Mouse (Mus musculus): ENCODE measurements around the gene Wbp1.

Gene Wbp1

DNA sequence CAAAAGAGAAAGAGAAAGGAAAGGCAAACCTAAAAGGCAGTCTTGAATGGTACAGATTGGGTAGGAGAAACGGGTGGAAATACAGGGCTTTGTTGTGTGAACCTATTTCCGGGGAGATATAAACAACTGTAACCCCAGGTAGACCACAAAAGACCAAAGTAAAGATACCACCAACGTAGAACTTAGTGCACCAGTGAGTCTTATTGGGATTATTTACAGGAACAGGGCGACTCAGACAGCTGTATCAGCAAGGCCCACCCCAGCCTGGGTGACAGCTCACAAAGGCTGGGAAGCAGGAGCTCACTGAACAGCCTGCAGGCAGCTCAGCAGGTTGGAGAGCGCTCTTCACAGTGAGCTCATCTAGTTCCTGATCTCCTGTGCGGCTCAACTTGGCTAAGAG, 25.4 kb downstream of the Wbp1 start:
- in situ Hi-C loops (cut with MboI; ENCODE audit: unreplicated experiment in 2 of 2) = loop anchor here in 1 of 2 experiments (5.0 to 25.0 kb wide), 2 partner anchors 184 to 1134 kb away; partner anchors contain the start of gene Mrpl19

DNA sequence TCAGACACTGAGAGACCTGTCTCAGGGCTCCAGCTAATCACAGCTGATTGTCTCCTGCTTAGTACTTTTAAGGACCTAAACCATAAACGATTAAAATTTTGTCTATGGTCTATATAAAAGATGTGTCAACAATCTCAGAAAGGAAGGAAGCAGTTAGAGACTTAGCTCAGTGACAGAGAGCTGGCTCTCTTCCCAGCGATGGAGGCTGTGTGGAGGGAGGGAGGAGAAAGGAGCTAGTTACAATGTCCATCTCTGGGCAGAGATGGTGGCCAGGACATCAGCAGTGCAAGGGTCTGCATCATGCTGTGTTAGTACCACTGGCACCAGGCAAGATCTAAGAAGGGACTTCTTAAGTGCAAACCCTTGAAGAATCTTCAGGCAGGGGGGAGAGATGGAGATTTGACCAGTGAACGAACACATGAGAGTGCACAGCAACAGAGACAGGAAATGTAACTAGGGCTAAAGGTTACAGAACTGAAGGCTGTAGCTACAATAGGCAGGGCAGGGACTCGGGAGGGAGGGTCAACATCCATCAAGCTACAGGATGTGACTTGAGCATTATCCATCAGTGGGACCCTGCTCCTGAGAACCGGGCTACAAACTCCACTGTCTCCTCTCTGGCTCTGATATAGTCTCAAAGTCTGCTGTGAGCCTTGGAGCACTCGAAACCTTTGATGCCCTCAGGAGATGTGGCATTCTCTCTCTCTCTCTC, 28.8 kb downstream of the Wbp1 start:
- in situ Hi-C loops (cut with MboI; ENCODE audit: unreplicated experiment in 2 of 2) = loop anchor here in 1 of 2 experiments (25.0 kb wide), 1 partner anchor 1130 kb away; the partner anchor contains the start of gene Mrpl19

DNA sequence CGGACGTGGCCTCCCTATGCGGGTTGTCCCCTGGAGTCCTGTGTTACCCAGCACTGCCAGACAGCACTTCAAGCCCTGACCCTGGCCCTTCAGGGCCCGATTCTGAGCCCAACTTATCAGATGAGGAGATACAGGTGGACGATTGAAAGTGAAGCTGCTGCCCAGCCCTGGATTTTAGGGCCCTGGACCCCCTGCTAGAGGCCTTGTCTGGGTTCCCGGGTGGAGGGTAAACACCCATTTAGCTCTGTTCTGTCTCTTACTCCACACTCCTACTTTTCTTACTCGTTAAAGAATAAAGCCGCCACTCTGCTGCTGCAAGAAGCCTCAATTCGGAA, 33.5 kb downstream of the Wbp1 start:
- in situ Hi-C loops (cut with MboI; ENCODE audit: unreplicated experiment in 2 of 2) = loop anchor here in 1 of 2 experiments (25.0 kb wide), 1 partner anchor 1126 kb away; the partner anchor contains the start of gene Mrpl19

DNA sequence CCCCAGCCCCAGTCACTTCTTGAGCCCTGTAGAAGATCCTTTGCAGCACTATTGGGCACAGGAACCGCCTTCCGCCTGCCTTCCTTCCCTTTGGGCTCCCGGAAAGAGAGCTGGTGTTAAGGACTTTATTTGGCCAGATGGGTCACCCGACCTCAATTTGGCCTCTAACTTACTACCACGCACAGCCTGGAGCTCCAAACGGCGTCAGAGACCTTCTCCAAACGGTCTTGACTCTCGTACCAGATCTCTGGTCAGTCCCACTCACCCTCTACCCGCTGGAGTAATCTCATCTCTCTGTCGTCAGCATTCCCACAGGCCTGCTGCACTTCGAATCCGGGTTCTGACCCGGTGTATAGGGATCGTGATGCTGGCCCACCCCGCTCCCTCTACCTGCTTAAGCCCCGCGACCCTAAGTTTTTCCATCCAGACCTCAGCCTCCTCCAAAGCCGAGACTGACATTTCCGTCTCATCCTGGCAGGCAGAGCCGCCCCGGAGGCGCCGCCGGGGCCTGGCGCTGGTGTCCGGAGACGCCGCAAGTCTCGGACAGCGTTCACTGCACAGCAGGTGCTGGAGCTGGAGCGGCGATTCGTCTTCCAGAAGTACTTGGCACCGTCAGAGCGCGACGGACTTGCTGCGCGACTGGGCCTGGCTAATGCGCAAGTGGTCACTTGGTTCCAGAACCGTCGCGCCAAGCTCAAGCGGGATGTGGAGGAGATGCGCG, 34.0 kb downstream of the Wbp1 start:
- in situ Hi-C loops (cut with MboI; ENCODE audit: unreplicated experiment in 2 of 2) = loop anchor here in 1 of 2 experiments (25.0 kb wide), 1 partner anchor 1125 kb away; the partner anchor contains the start of gene Mrpl19

DNA sequence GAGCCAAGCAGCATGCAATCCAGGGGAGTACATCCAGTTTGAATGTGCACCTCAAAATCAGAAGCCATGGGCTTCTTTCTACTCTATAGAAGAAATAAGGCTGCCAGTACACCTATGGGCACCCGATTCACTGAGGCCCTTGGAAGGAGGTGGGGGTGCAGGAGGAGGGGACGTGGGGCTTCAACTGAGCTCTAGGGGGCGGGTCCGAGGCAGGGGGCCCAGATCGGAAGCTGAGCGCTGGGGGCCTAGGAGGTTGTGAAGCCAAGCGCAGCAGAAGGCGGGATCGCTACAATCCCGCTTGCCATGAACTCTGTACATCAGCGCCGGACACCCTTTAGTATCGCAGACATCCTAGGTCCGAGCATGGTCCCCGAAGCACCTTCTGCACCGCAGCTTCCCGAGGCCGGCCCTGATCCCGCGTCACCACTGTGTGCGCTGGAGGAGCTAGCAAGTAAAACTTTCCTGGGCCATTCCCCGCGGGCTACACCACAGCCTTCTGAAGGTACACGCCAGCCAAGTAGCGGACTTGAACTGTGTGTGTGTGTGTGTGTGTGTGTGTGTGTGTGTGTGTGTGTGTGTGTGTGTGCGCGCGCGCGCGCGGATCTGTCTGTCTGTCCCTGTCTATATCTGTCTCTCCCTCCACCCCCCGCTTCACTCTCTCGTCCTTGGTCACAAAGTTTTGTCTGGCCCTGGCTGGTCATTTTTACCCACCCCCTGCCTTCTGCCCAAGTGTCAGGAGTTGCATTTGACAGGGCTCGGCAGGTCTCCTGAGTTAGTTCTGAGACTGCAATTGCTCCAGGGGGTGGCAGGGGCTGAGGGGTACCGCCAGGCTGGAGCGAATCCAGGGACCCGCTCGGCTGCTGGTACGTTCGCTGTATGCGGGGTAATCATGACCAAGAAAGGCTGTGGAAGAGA, 35.0 kb downstream of the Wbp1 start, which contains the start of gene Lbx2:
Gene Lbx2 (plus strand): TSS at position 247 of the 915 bp plus-strand sequence.
- in situ Hi-C loops (cut with MboI; ENCODE audit: unreplicated experiment in 2 of 2) = loop anchor here in 1 of 2 experiments (25.0 kb wide), 1 partner anchor 1124 kb away; the partner anchor contains the start of gene Mrpl19

DNA sequence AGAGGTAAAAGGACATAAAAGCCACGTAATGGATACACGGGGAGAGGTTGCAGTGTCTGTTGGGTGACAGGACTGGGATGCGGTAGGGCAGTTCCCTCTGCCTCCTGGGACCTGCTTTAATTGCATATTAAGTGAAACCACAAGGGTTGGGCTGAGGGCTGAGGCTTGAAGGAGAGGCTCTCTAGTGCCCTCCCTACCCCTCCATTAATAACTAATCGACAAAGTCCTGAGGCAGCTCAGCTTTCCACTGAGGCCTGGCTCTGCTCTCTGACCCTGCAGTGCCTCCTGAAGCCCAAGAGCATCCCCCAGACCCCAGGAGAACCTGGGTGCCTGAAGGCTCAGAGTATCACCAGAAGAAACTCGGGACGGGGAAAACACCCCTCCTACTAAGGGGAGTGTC, 36.9 kb downstream of the Wbp1 start:
- in situ Hi-C loops (cut with MboI; ENCODE audit: unreplicated experiment in 2 of 2) = loop anchor here in 1 of 2 experiments (25.0 kb wide), 1 partner anchor 1122 kb away; the partner anchor contains the start of gene Mrpl19

DNA sequence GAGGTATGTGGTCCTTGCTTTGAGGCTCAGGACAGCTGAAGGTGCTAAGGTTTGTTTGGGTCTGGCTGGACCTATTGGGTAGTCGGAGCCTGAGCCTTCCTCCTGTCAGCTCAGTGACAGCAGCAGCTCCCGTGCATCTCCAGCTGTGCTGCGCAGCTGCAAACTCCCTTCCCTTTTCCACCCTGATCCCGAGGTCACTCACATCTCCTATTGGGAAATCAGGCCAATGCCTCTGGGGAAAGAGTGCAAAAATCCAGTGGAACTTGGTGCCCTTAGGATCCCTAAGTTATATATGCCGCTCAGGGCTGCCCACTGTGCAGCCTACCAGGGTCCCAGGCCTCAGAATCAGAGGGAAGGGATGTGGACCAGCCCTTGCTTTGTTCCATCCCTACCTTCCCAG, 37.9 kb downstream of the Wbp1 start:
- in situ Hi-C loops (cut with MboI; ENCODE audit: unreplicated experiment in 2 of 2) = loop anchor here in 1 of 2 experiments (25.0 kb wide), 1 partner anchor 1121 kb away; the partner anchor contains the start of gene Mrpl19

DNA sequence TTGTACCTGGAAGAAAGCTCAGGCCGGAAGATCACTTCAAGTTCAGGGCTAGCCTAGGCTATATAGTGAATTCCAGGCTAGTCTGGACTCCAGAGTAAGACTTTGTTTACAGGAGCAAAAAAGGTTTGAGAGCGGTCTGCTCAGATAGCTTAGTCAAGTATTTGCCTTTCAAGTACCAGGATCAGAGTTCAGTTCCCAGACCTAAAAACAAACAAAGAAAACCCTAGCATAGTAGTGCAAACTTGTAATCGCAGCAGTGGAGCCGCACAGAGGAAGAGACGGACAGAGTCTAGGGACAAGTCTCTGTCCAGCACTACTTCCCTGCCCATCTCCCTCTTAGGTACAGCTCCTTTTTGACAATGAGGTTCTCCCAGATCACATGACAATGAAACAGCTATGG, 41.1 kb downstream of the Wbp1 start:
- in situ Hi-C loops (cut with MboI; ENCODE audit: unreplicated experiment in 2 of 2) = loop anchor here in 1 of 2 experiments (25.0 kb wide), 1 partner anchor 1118 kb away; the partner anchor contains the start of gene Mrpl19

DNA sequence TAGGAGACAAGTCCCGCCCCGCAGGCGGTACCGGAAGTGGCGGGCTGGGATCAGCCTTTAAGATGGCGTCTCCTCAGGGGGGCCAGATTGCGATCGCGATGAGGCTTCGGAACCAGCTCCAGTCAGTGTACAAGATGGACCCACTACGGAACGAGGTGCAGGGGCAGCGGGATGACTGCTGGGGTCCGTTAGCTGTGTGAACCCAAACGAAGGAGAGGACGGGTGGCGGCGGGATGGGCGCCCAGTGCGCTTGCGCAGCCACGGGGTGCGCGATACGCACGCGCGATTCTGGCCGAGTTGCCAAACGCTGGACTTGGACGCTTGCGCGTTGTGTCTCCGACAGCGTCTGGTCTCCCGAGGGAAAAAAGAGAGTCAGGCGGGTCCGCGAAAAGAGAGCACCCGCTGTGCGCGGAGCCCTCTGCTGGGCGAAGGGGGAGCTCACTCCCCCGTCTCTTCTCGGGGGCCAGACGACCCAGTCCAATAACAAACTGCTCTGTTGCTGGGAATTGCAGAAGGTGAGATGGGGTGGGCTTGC, 43.0 kb downstream of the Wbp1 start:
- in situ Hi-C loops (cut with MboI; ENCODE audit: unreplicated experiment in 2 of 2) = loop anchor here in 1 of 2 experiments (5.0 to 25.0 kb wide), 2 partner anchors 81 to 1116 kb away; partner anchors contain the start of gene Mrpl19

DNA sequence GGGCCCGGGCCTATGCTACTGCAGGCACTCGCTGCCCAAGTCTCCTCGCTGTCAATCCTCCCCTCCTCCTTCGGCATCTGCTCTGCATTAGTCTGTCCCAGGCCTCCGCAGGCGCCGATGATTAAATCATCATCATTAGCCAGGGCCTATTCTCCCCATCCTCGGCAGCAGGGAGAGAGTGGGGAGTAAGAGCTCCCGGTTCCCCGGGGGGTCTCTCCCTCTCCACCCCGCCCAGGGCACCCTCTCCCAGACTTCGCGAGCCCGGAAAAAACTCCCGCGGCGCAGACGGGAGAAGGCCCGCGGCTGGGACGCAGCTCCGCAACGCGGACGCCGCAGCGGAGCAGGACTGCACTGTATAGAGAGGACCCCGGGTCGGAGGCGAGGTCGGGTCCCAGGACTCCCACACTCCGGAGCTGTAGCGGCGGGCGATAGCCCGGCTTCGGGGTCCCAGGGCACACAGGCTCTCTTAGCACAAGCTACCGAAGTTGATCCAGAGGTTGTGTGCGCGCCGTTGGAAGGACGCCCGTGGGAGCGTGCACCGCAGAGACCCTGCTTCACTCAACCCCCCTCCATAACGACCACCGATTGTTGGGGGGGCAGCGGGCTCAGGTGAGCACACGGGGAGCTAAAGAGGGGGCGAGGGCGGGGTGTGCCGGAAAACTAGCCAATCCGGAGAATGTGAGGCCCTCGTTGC, 43.6 kb downstream of the Wbp1 start, which contains the start of gene Pcgf1:
Gene Pcgf1 (plus strand): TSS at position 240 of the 694 bp plus-strand sequence.
- in situ Hi-C loops (cut with MboI; ENCODE audit: unreplicated experiment in 2 of 2) = loop anchor here in 1 of 2 experiments (5.0 to 25.0 kb wide), 2 partner anchors 80 to 1115 kb away; partner anchors contain the start of gene Mrpl19

DNA sequence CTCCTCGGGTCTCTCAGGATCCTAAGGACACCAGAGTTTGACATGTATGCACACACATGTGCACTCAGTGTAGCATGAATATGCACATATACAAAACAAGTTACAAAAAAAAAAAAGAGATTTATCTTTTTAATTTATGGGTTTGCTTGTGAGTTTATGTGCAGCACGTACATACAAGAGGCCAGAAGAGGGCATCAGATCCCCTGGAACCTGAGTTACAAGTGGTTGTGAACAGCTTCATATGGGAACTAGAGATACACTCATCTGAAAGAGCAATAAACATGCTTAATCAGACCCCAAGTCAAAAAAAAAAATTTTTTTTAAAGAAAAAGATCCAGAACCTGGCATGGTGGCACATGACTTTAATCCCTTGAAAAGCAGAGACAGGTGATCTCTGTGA, 46.4 kb downstream of the Wbp1 start:
- in situ Hi-C loops (cut with MboI; ENCODE audit: unreplicated experiment in 2 of 2) = loop anchor here in 1 of 2 experiments (5.0 to 25.0 kb wide), 2 partner anchors 78 to 1113 kb away; partner anchors contain the start of gene Mrpl19

DNA sequence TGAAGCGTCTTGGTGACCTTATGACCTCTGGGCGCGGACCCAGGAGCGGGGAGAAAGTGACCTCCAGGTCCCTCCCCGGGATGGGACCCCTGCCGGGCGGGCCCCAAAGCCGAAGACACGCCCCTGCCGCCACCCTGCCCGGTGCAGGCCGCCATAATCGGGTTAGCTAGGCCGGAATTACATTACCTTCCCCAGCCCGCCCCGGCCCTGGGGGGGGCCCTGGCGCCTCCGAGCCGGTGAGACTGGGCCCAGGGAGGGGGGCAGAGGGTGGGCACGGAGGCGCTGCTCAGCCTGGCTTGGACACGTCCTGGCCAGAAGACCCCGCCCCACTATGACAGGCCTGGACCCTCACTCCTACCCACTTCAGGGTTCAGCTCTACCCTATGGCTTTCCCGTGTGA, 50.1 kb downstream of the Wbp1 start:
- in situ Hi-C loops (cut with MboI; ENCODE audit: unreplicated experiment in 2 of 2) = no loop called here

DNA sequence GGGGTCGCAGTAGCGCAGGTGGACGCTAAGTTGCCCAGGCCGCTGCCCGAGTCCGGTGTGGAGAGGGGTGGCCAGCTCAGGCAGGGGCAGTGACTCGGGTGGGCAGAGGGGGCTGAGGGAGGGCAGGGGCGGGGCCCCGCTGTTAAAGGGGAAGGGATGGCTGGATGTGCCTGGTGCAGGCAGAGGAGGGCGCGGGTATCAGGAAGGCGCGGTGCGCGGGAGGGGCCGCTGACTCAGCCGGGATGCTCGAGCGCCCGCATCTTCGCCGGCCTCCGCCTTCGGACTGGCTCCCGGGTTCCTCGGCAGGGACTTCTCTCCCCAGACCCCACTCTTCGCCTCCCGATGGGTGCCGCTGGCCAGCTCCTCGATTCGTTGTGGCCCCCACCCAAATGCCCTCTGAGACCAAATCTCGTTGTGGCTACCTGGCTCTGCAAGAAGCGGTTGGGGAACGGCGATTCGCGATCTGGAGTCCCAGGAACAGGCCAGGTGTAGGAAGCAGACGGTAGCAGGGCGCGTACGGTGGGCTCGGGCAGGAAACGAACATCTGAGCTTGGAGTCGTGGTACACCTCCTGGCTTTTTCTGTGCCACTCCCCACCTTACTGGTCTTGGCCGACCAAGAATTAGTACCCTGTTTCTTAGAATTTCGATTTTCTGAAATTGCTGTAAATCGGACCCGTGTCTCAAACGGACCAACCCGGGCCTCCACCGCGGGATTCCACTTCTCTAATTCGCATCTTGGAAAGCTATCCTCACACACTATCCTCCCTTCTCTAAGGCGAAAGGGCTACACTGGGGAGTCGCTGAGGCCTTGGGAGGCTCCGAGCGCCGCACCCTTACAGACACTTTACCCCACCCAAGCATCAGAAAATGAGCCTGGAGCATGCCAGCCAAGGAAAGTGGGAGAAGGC, 50.8 kb downstream of the Wbp1 start:
- in situ Hi-C loops (cut with MboI; ENCODE audit: unreplicated experiment in 2 of 2) = no loop called here

DNA sequence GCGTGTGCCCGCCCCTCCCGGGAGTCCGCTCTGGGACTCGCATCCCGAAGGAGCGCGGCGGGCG, 51.3 kb downstream of the Wbp1 start, which contains the start of gene Tlx2:
Gene Tlx2 (minus strand): TSS at position 47 of the 64 bp plus-strand sequence.
- in situ Hi-C loops (cut with MboI; ENCODE audit: unreplicated experiment in 2 of 2) = no loop called here

DNA sequence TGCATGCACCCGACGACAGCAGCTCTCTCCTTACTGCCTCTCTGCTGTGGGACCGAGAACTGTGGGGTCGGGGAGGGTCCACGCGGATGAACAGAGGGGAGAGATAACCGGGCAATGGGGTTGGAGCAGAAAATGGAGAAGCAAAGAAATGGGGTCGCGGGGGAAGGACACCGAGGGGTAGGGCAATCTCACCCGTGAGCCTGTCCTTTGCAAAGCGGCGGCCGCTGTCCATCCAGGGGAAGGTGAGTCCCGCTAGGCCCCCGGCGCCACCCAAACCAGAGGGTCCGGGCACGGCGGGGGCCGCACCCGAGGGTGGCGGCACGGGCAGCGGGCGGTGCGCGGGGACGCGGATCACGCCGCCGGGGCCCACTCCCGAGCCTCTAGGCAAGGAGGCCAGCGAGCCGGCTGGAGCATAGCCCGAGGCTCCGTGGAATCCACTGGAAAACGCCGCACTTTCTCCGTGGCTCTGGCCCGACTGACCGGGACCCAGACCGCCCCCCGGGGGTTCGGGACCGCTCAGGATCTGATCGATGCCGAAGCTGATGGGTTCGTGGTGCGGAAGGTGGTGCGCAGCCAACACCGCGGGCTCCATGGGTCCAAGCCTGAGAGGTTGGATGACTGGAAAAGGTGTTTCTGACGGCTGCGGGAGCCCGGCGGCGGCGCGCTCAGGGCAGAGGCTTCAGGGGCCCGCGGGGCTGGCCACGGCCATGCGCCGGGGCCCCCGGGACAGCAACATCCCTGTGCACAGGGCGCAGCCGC, 51.7 kb downstream of the Wbp1 start:
- in situ Hi-C loops (cut with MboI; ENCODE audit: unreplicated experiment in 2 of 2) = no loop called here

All from v-Abl transformed pro-B cells (cell line).